Mouse (Mus musculus): ENCODE measurements at regions not wholly inside any gene's neighbourhood (a gene's known extent, or its start where the extent isn't known, plus 50 kb on each side); places are given as distances from the start of the nearest gene placed in this dataset.

GRCm38 (mm10) chr12:31156154-31156720 lies 82.6 kb downstream of the Fam110c start:
- Histone ChIP-seq H3K4me3 (ENCODE audit: insufficient read depth, poor library complexity, severe bottlenecking) (no peak overlapping the region), H3K36me3 (ENCODE audit: control insufficient read depth, insufficient read depth) (no peaks in the 10 kb centered on the region), H3K27me3 (ENCODE audit: control insufficient read depth, insufficient read depth, insufficient read length) (peaks cover 6% of the 10 kb centered on the region), H3K79me3 (ENCODE audit: low read depth) (no peaks in the 10 kb centered on the region), H3ac (ENCODE audit: control insufficient read depth, insufficient read length, low read depth) (no peak overlapping the region), H3K79me2 (ENCODE audit: control insufficient read depth, insufficient read depth) (no peaks in the 10 kb centered on the region)
- TF ChIP-seq MAX (IDR thresholded peaks at IDR 0.05), result no peak
- no peak for TF ChIP-seq MYOG (IDR thresholded peaks at IDR 0.05; ENCODE audit: control insufficient read depth, extremely low read depth, insufficient read length)
- TF ChIP-seq FOSL1 (IDR thresholded peaks at IDR 0.05; ENCODE audit: insufficient read depth, low read length, poor library complexity, severe bottlenecking), result no peak
- TF ChIP-seq USF1 (IDR thresholded peaks at IDR 0.05; ENCODE audit: low read depth), result no peak
- TF ChIP-seq MYOD1 (IDR thresholded peaks at IDR 0.05; ENCODE audit: control insufficient read depth, insufficient read length, low read depth), result no peak
- TF ChIP-seq CEBPB (IDR thresholded peaks at IDR 0.05; ENCODE audit: low read depth), result no peak
- TF ChIP-seq CTCF (IDR thresholded peaks at IDR 0.05; ENCODE audit: control insufficient read depth, insufficient read depth, insufficient read length), result no peak

- Histone ChIP-seq H3ac (ENCODE audit: control insufficient read depth, insufficient read length, low read depth) (no peak overlapping the region), H3K79me3 (ENCODE audit: low read depth) (no peaks in the 10 kb centered on the region), H3K27me3 (ENCODE audit: control insufficient read depth, insufficient read depth, insufficient read length) (no peaks in the 10 kb centered on the region), H3K4me3 (ENCODE audit: insufficient read depth, poor library complexity, severe bottlenecking) (no peak overlapping the region), H3K79me2 (ENCODE audit: control insufficient read depth, insufficient read depth) (no peaks in the 10 kb centered on the region), H3K36me3 (ENCODE audit: control insufficient read depth, insufficient read depth) (no peaks in the 10 kb centered on the region)
- TF ChIP-seq MYOD1 (IDR thresholded peaks at IDR 0.05; ENCODE audit: control insufficient read depth, insufficient read length, low read depth) (no peak), CEBPB (IDR thresholded peaks at IDR 0.05; ENCODE audit: low read depth) (no peak), MAX (IDR thresholded peaks at IDR 0.05) (no peak), MYOG (IDR thresholded peaks at IDR 0.05; ENCODE audit: control insufficient read depth, extremely low read depth, insufficient read length) (no peak), FOSL1 (IDR thresholded peaks at IDR 0.05; ENCODE audit: insufficient read depth, low read length, poor library complexity, severe bottlenecking) (no peak), USF1 (IDR thresholded peaks at IDR 0.05; ENCODE audit: low read depth) (no peak), CTCF (IDR thresholded peaks at IDR 0.05; ENCODE audit: control insufficient read depth, insufficient read depth, insufficient read length) (no peak)
These were observed 83.1 kb upstream of the Gm6993 start for GRCm38 (mm10) chr12:31157453-31157852.

- H3K79me3 ChIP-seq (ENCODE audit: low read depth), result no peaks in the 10 kb centered on the region
- H3K27me3 ChIP-seq (ENCODE audit: control insufficient read depth, insufficient read depth, insufficient read length), result no peaks in the 10 kb centered on the region
- no peak for TF ChIP-seq CTCF (IDR thresholded peaks at IDR 0.05; ENCODE audit: control insufficient read depth, insufficient read depth, insufficient read length)
- TF ChIP-seq MAX (IDR thresholded peaks at IDR 0.05), result no peak
- no peak for TF ChIP-seq MYOD1 (IDR thresholded peaks at IDR 0.05; ENCODE audit: control insufficient read depth, insufficient read length, low read depth)
- TF ChIP-seq FOSL1 (IDR thresholded peaks at IDR 0.05; ENCODE audit: insufficient read depth, low read length, poor library complexity, severe bottlenecking), result no peak
- TF ChIP-seq USF1 (IDR thresholded peaks at IDR 0.05; ENCODE audit: low read depth), result no peak
- no peak for TF ChIP-seq MYOG (IDR thresholded peaks at IDR 0.05; ENCODE audit: control insufficient read depth, extremely low read depth, insufficient read length)
- TF ChIP-seq CEBPB (IDR thresholded peaks at IDR 0.05; ENCODE audit: low read depth), result no peak
- H3ac ChIP-seq (ENCODE audit: control insufficient read depth, insufficient read length, low read depth), result no peak overlapping the region
- no peaks in the 10 kb centered on the region for H3K79me2 ChIP-seq (ENCODE audit: control insufficient read depth, insufficient read depth)
- H3K36me3 ChIP-seq (ENCODE audit: control insufficient read depth, insufficient read depth), result no peaks in the 10 kb centered on the region
- no peak overlapping the region for H3K4me3 ChIP-seq (ENCODE audit: insufficient read depth, poor library complexity, severe bottlenecking)
These were observed 82.7 kb upstream of the Gm6993 start for GRCm38 (mm10) chr12:31157890-31158289.

DNA sequence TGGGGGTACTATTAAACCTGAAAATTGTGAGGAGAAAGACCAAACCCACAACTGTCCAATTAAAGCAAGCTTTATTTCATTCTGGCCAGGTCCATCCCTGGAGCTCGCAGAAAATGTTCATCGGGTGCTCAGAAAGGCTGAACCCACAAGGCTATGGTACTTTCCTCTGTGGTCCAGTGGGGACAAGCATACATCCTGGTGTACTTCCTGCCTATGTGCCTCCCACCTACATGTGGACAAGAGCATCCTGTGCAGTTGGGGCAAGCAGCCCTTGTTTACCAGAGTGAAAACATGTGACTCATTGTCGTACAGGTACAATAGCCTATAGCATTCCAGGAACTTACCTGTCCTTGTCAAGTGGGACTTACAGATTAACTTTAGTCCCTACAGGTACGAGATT lies 81.7 kb upstream of the Gm6993 start:
- TF ChIP-seq CTCF (IDR thresholded peaks at IDR 0.05; ENCODE audit: control insufficient read depth, insufficient read depth, insufficient read length) (no peak), MAX (IDR thresholded peaks at IDR 0.05) (no peak), MYOD1 (IDR thresholded peaks at IDR 0.05; ENCODE audit: control insufficient read depth, insufficient read length, low read depth) (no peak), FOSL1 (IDR thresholded peaks at IDR 0.05; ENCODE audit: insufficient read depth, low read length, poor library complexity, severe bottlenecking) (no peak), MYOG (IDR thresholded peaks at IDR 0.05; ENCODE audit: control insufficient read depth, extremely low read depth, insufficient read length) (no peak), USF1 (IDR thresholded peaks at IDR 0.05; ENCODE audit: low read depth) (no peak), CEBPB (IDR thresholded peaks at IDR 0.05; ENCODE audit: low read depth) (no peak)
- H3K79me2 ChIP-seq (ENCODE audit: control insufficient read depth, insufficient read depth), result no peaks in the 10 kb centered on the region

DNA sequence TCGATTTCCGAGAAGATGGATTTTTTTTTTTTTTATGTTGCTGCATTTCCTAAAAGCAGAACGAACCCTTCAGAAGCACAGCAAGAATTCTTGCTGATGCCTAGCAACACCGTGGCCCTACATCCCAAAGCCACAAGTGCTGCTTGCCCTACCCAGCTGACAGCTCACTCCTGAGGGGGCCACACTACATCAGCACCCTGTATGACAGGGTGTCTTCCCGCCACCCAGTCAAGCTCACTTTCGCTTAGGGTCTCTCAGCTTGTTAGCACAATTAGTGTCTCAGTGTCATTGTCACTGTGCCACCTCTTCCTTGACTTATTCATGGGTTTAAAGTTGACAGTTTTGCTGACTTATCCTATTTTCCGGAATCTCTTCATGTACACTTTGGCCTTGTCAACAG lies 81.2 kb upstream of the Gm6993 start:
- TF ChIP-seq CEBPB (IDR thresholded peaks at IDR 0.05; ENCODE audit: low read depth) (no peak), USF1 (IDR thresholded peaks at IDR 0.05; ENCODE audit: low read depth) (no peak), MYOG (IDR thresholded peaks at IDR 0.05; ENCODE audit: control insufficient read depth, extremely low read depth, insufficient read length) (no peak), FOSL1 (IDR thresholded peaks at IDR 0.05; ENCODE audit: insufficient read depth, low read length, poor library complexity, severe bottlenecking) (no peak), MAX (IDR thresholded peaks at IDR 0.05) (no peak)
- no peak overlapping the region for H3K4me3 ChIP-seq (ENCODE audit: insufficient read depth, poor library complexity, severe bottlenecking)
- no peaks in the 10 kb centered on the region for H3K27me3 ChIP-seq (ENCODE audit: control insufficient read depth, insufficient read depth, insufficient read length)
- H3K79me3 ChIP-seq (ENCODE audit: low read depth), result no peaks in the 10 kb centered on the region
- H3ac ChIP-seq (ENCODE audit: control insufficient read depth, insufficient read length, low read depth), result no peak overlapping the region
- no peaks in the 10 kb centered on the region for H3K36me3 ChIP-seq (ENCODE audit: control insufficient read depth, insufficient read depth)
- no peaks in the 10 kb centered on the region for H3K79me2 ChIP-seq (ENCODE audit: control insufficient read depth, insufficient read depth)

More for the DNA sequence above, 81.7 kb upstream of the Gm6993 start:
- H3ac ChIP-seq (ENCODE audit: control insufficient read depth, insufficient read length, low read depth), result no peak overlapping the region
- H3K79me3 ChIP-seq (ENCODE audit: low read depth), result no peaks in the 10 kb centered on the region
- no peaks in the 10 kb centered on the region for H3K27me3 ChIP-seq (ENCODE audit: control insufficient read depth, insufficient read depth, insufficient read length)
- no peak overlapping the region for H3K4me3 ChIP-seq (ENCODE audit: insufficient read depth, poor library complexity, severe bottlenecking)
- H3K36me3 ChIP-seq (ENCODE audit: control insufficient read depth, insufficient read depth), result no peaks in the 10 kb centered on the region

Data from C2C12 (cell line).